Mouse (Mus musculus): ENCODE measurements at regions not wholly inside any gene's neighbourhood (a gene's known extent, or its start where the extent isn't known, plus 50 kb on each side); places are given as distances from the start of the nearest gene placed in this dataset.

DNA sequence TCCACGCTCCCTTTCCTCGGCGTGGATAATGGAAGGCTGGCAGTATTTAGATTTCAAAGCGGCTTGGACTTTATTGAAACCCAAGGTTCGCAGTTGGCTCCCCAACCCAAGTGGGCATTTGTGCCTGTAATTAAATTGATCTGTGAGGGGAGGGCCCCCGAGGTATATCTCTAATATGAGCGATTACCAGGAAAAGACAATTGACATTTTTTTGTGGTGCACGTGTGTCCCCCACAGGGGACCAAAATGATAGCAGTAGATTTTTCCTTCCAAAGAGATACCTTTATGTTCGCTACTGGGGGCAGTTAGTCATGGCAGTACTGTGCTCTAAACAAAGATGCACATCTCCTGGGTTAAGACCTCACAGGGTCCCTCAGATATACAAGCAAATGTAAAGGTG lies 69.8 kb upstream of the Dapl1 start:
- TF ChIP-seq POLR2A (IDR thresholded peaks at IDR 0.05; ENCODE audit: insufficient read depth, low read depth, low read length) (no peak), CTCF (IDR thresholded peaks at IDR 0.05; ENCODE audit: insufficient read depth, low read depth, low read length) (no peak)

Measured in olfactory bulb, adult 2 months (tissue).